Mouse (Mus musculus) MEL (cell line): ENCODE measurements at regions not wholly inside any gene's neighbourhood (a gene's known extent, or its start where the extent isn't known, plus 50 kb on each side); places are given as distances from the start of the nearest gene placed in this dataset.

Experiments used
- DNase-seq: peaks from one replicate; pipeline ENCODE4 v3.0.0; 2011; ENCODE audit warnings: low read depth, low spot score
- H3K27ac ChIP-seq: 2 replicates; pipeline ENCODE4 v1.5.1; 2012; ENCODE audit warnings: low read depth, mild to moderate bottlenecking, control low read depth, low read length, moderate library complexity; ENCODE audit not compliant: control insufficient read depth
- H3K27me3 ChIP-seq, 2 experiments: fragments of 150-350 bp in 1 of 2; sonication (generic) in 1 of 2; 2 replicates each; pipeline ENCODE4 v1.6.1; 2012; ENCODE audit warnings: low read length in 2 of 2, mild to moderate bottlenecking in 2 of 2, improper control_type of control experiment in 1 of 2, moderate library complexity in 1 of 2; ENCODE audit not compliant: insufficient read depth in 2 of 2, control insufficient read depth in 1 of 2
- H3K36me3 ChIP-seq, 2 experiments: 2 replicates each; pipeline ENCODE4 v1.6.1; 2012 to 2014; ENCODE audit warnings: low read length in 2 of 2, improper control_type of control experiment in 1 of 2, inconsistent platforms in 1 of 2, mild to moderate bottlenecking in 1 of 2; ENCODE audit not compliant: insufficient read depth in 2 of 2, control insufficient read depth in 1 of 2
- H3K4me1 ChIP-seq, 2 experiments: fragments of 150-350 bp in 1 of 2; sonication (generic) in 1 of 2; 2 replicates each; pipeline ENCODE4 v1.6.1; 2012; ENCODE audit warnings: low read length in 2 of 2, improper control_type of control experiment in 1 of 2, mild to moderate bottlenecking in 1 of 2; ENCODE audit not compliant: insufficient read depth in 2 of 2, control insufficient read depth in 1 of 2
- H3K4me3 ChIP-seq, 2 experiments: fragments of 150-350 bp in 1 of 2; sonication (generic) in 1 of 2; 2 replicates each; pipeline ENCODE4 v1.5.1; 2012; ENCODE audit warnings: low read depth in 2 of 2, low read length in 2 of 2, mild to moderate bottlenecking in 2 of 2, moderate library complexity in 2 of 2, control low read depth in 1 of 2, improper control_type of control experiment in 1 of 2; ENCODE audit not compliant: control insufficient read depth in 1 of 2, insufficient read depth in 1 of 2
- H3K79me2 ChIP-seq: 2 replicates; pipeline ENCODE4 v1.6.1; 2012; ENCODE audit warnings: mild to moderate bottlenecking, low read length, moderate library complexity; ENCODE audit not compliant: control insufficient read depth, poor library complexity, insufficient read depth
- H3K9ac ChIP-seq: 2 replicates; pipeline ENCODE4 v1.6.1; 2012; ENCODE audit warnings: low read depth, mild to moderate bottlenecking, control low read depth, low read length, moderate library complexity; ENCODE audit not compliant: control insufficient read depth, poor library complexity, severe bottlenecking
- H3K9me3 ChIP-seq: fragments of 150-350 bp; sonication (generic); replicated peaks from 2 replicates; pipeline ENCODE4 v1.6.1; 2012; ENCODE audit warnings: mild to moderate bottlenecking, low read length, improper control_type of control experiment, moderate library complexity; ENCODE audit not compliant: insufficient read depth
- CHD2 ChIP-seq: IDR thresholded peaks from 2 replicates; pipeline ENCODE4 v1.6.1; 2011; ENCODE audit warnings: low read length, improper control_type of control experiment
- CTCF ChIP-seq, 3 experiments: IDR thresholded peaks in 2 of 3; conservative IDR thresholded peaks in 1 of 3; 2 replicates each; pipeline ENCODE4 v1.5.1; 2011 to 2012; ENCODE audit warnings: low read length in 3 of 3, low read depth in 2 of 3, mild to moderate bottlenecking in 2 of 3, improper control_type of control experiment in 1 of 3, inconsistent platforms in 1 of 3, mixed read lengths in 1 of 3, moderate library complexity in 1 of 3; ENCODE audit not compliant: control insufficient read depth in 1 of 3, insufficient read depth in 1 of 3, poor library complexity in 1 of 3, severe bottlenecking in 1 of 3
- ETS1 ChIP-seq: IDR thresholded peaks from 2 replicates; pipeline ENCODE4 v1.6.1; 2012; ENCODE audit warnings: low read depth, mild to moderate bottlenecking, inconsistent platforms, low read length, improper control_type of control experiment, moderate library complexity
- GABPA ChIP-seq: IDR thresholded peaks from 2 replicates; pipeline ENCODE4 v1.6.1; 2012; ENCODE audit warnings: low read depth, mild to moderate bottlenecking, inconsistent platforms, low read length, improper control_type of control experiment, moderate library complexity
- HCFC1 ChIP-seq: IDR thresholded peaks from 2 replicates; pipeline ENCODE4 v1.6.1; 2012; ENCODE audit warnings: low read depth, mild to moderate bottlenecking, inconsistent platforms, low read length, improper control_type of control experiment, moderate library complexity
- JUND ChIP-seq: IDR thresholded peaks from 2 replicates; pipeline ENCODE4 v1.6.1; 2011; ENCODE audit warnings: low read depth, mild to moderate bottlenecking, improper control_type of control experiment, low read length
- KAT2A ChIP-seq: conservative IDR thresholded peaks from 2 replicates; pipeline ENCODE4 v1.6.1; 2012; ENCODE audit warnings: low read depth, low read length, improper control_type of control experiment, inconsistent platforms
- MAFK ChIP-seq: IDR thresholded peaks from 2 replicates; pipeline ENCODE4 v1.6.1; 2011; ENCODE audit warnings: low read depth, mild to moderate bottlenecking, low read length, improper control_type of control experiment, borderline replicate concordance
- MAZ ChIP-seq: IDR thresholded peaks from 2 replicates; pipeline ENCODE4 v1.6.1; 2012; ENCODE audit warnings: low read depth, mild to moderate bottlenecking, inconsistent platforms, low read length, improper control_type of control experiment
- POLR2AphosphoS2 ChIP-seq: IDR thresholded peaks from 2 replicates; pipeline ENCODE4 v1.6.1; 2011; ENCODE audit warnings: low read length, improper control_type of control experiment
- RAD21 ChIP-seq: IDR thresholded peaks from 2 replicates; pipeline ENCODE4 v1.6.1; 2011; ENCODE audit warnings: mild to moderate bottlenecking, low read depth, low read length, improper control_type of control experiment
- SIN3A ChIP-seq: IDR thresholded peaks from 2 replicates; pipeline ENCODE4 v1.6.1; 2012; ENCODE audit warnings: low read length, improper control_type of control experiment, inconsistent platforms
- TAL1 ChIP-seq: IDR thresholded peaks from 2 replicates; pipeline ENCODE4 v1.6.1; 2012; ENCODE audit warnings: mild to moderate bottlenecking, inconsistent platforms, low read length, moderate library complexity, mixed read lengths
- TBP ChIP-seq: IDR thresholded peaks from 2 replicates; pipeline ENCODE4 v1.8.0; 2011; ENCODE audit warnings: low read depth, low read length, improper control_type of control experiment
- UBTF ChIP-seq: IDR thresholded peaks from 2 replicates; pipeline ENCODE4 v1.6.1; 2012; ENCODE audit warnings: low read depth, mild to moderate bottlenecking, inconsistent platforms, low read length, improper control_type of control experiment, moderate library complexity, borderline replicate concordance; ENCODE audit not compliant: insufficient read depth
- ZKSCAN1 ChIP-seq: IDR thresholded peaks from 2 replicates; pipeline ENCODE4 v1.6.1; 2012; ENCODE audit warnings: low read depth, mild to moderate bottlenecking, inconsistent platforms, low read length, improper control_type of control experiment, moderate library complexity
- ZNF384 ChIP-seq: IDR thresholded peaks from 2 replicates; pipeline ENCODE4 v1.6.1; 2012; ENCODE audit warnings: low read depth, mild to moderate bottlenecking, inconsistent platforms, low read length, improper control_type of control experiment

GRCm38 (mm10) chr13:78324443-78325206 lies 125.1 kb upstream of the Nr2f1 start:
- Histone ChIP-seq H3K27ac (no peak overlapping the region), H3K27me3 (no peaks in the 10 kb centered on the region), H3K9me3 (no peaks in the 10 kb centered on the region), H3K79me2 (no peaks in the 10 kb centered on the region), H3K36me3 (no peaks in the 10 kb centered on the region), H3K9ac (no peak overlapping the region), H3K4me1 (no peaks in the 10 kb centered on the region), H3K4me3 (no peak overlapping the region)
- DNase-seq: no peak
- no peak for TF ChIP-seq JUND

DNA sequence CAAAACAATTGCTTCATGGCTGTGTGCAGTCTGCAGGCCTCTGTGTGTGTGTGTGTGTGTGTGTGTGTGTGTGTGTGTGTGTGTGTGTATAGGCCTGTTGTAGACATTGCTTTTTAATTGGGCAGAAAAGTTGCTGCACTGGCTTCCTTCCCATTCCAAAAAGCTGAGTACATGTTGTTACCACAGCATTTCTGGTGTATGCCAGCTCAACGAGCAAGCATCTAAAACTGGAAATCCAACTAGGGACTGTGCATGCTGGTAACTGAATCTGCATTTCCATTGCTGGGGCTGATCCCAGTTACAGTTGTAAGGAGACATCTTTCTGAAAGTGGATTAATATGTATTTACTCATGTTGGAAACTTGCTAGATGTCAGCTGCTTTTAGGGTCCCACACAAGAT lies 123.6 kb upstream of the Nr2f1 start:
- no peak for TF ChIP-seq UBTF
- TF ChIP-seq KAT2A: no peak
- TF ChIP-seq ZKSCAN1: no peak
- no peak for TF ChIP-seq CHD2
- TF ChIP-seq ZNF384: no peak
- TF ChIP-seq HCFC1: no peak
- TF ChIP-seq ETS1: no peak
- no peak for TF ChIP-seq MAZ
- no peak for TF ChIP-seq SIN3A
- TF ChIP-seq TBP: no peak
- TF ChIP-seq CTCF (IDR thresholded peaks at IDR 0.05 in 2 of 3, conservative IDR thresholded peaks at IDR 0.05 in 1 of 3; ENCODE audit: control insufficient read depth in 1 of 3, insufficient read depth in 1 of 3, low read depth in 2 of 3, low read length in 3 of 3, poor library complexity in 1 of 3, severe bottlenecking in 1 of 3): no peak
- TF ChIP-seq RAD21: no peak
- TF ChIP-seq MAFK: no peak
- TF ChIP-seq GABPA: no peak
- no peak for TF ChIP-seq POLR2AphosphoS2
- no peak for TF ChIP-seq TAL1
- Histone ChIP-seq H3K4me3 (no peak overlapping the region), H3K9ac (no peak overlapping the region), H3K36me3 (no peaks in the 10 kb centered on the region), H3K27ac (no peak overlapping the region), H3K4me1 (no peaks in the 10 kb centered on the region), H3K27me3 (no peaks in the 10 kb centered on the region), H3K9me3 (no peaks in the 10 kb centered on the region), H3K79me2 (no peaks in the 10 kb centered on the region)
- no peak for DNase-seq
